Mouse (Mus musculus): ENCODE results near the gene Ptges3. TPM values are rescaled to one million over a fixed set of nuclear protein-coding genes. Genes with fewer than 3 reads are reported as not detected.

Gene Ptges3
- 495 and 513 TPM in 2 replicates for polyA plus RNA-seq (2016; fragmentation: Nextera tagmentation; extraction: Ambion mirVana)

- peak within 1 kb of the TSS; percentile 99 for H3K27ac ChIP-seq
- WGBS = under 1% methylated on average over 62 of the region's 72 CpGs
- no peaks in the 10 kb centered on the region for H3K27me3 ChIP-seq
- H3K9me3 ChIP-seq (replicated peaks) = no peaks in the 10 kb centered on the region
- H3K9ac ChIP-seq = peak within 1 kb of the TSS; percentile 94
- peak; percentile 94 for ATAC-seq (ENCODE audit: low FRiP score)
- peak within 1 kb of the TSS; percentile 73 for H3K4me3 ChIP-seq
- H3K4me1 ChIP-seq = peaks cover 19% of the 10 kb centered on the region
- peak within 1 kb of the TSS; percentile 82 for H3K4me2 ChIP-seq (replicated peaks)
- peaks cover 3% of the 10 kb centered on the region; the same call in 1 of the 2 replicates for H3K36me3 ChIP-seq
Measured at GRCm38 (mm10) chr10:128058601-128059151, at the start of gene Ptges3. Gene Ptges3, plus strand, starts transcription at chr10:128058954.

- no peak for ATAC-seq (ENCODE audit: low FRiP score)
- no peaks in the 10 kb centered on the region for H3K36me3 ChIP-seq
- H3K4me1 ChIP-seq = no peaks in the 10 kb centered on the region
- H3K4me2 ChIP-seq (replicated peaks) = no peak overlapping the region
- H3K27me3 ChIP-seq = no peaks in the 10 kb centered on the region
- 78% methylated on average over 5 of the region's 5 CpGs for WGBS
- H3K9ac ChIP-seq = no peak overlapping the region
- no peak overlapping the region for H3K4me3 ChIP-seq
- H3K27ac ChIP-seq = no peak overlapping the region
- H3K9me3 ChIP-seq (replicated peaks) = no peaks in the 10 kb centered on the region
Measured at GRCm38 (mm10) chr10:128009735-128010134, 49.0 kb upstream of the Ptges3 start.

- Histone ChIP-seq H3K27me3 (no peaks in the 10 kb centered on the region), H3K27ac (peak within 1 kb of the TSS; percentile 70), H3K9me3 (replicated peaks) (no peaks in the 10 kb centered on the region), H3K4me2 (replicated peaks) (peak within 1 kb of the TSS; percentile 65), H3K36me3 (peaks cover 6% of the 10 kb centered on the region), H3K4me1 (no peaks in the 10 kb centered on the region; the same call in 1 of the 2 replicates), H3K4me3 (peak within 1 kb of the TSS; percentile 66), H3K9ac (peak within 1 kb of the TSS; percentile 67)
- WGBS = 7% methylated on average over 31 of the region's 31 CpGs
- ATAC-seq (ENCODE audit: low FRiP score) = peak; percentile 95
Measured at GRCm38 (mm10) chr10:128015068-128015934, 43.5 kb upstream of the Ptges3 start, which contains the start of gene Prim1. Gene Prim1, plus strand, starts transcription at chr10:128015168.

- peaks cover 47% of the 10 kb centered on the region for H3K36me3 ChIP-seq
- H3K9ac ChIP-seq = no peak overlapping the region
- no peaks in the 10 kb centered on the region for H3K27me3 ChIP-seq
- H3K4me3 ChIP-seq = no peak overlapping the region
- H3K4me2 ChIP-seq (replicated peaks) = no peak overlapping the region
- no peaks in the 10 kb centered on the region for H3K9me3 ChIP-seq (replicated peaks)
- ATAC-seq (ENCODE audit: low FRiP score) = no peak
- H3K27ac ChIP-seq = no peak overlapping the region
- WGBS = 97% methylated on average over 5 of the region's 5 CpGs
- no peaks in the 10 kb centered on the region for H3K4me1 ChIP-seq
Measured at GRCm38 (mm10) chr10:128022196-128022595, 36.6 kb upstream of the Ptges3 start.

- Histone ChIP-seq H3K27me3 (no peaks in the 10 kb centered on the region), H3K27ac (no peak overlapping the region), H3K36me3 (peaks cover 45% of the 10 kb centered on the region), H3K4me2 (replicated peaks) (no peak overlapping the region), H3K4me3 (no peak overlapping the region), H3K9me3 (replicated peaks) (no peaks in the 10 kb centered on the region), H3K4me1 (no peaks in the 10 kb centered on the region), H3K9ac (no peak overlapping the region)
- WGBS = 95% methylated on average over 10 of the region's 10 CpGs
- no peak for ATAC-seq (ENCODE audit: low FRiP score)
Measured at GRCm38 (mm10) chr10:128023496-128023895, 35.3 kb upstream of the Ptges3 start.

GRCm38 (mm10) chr10:128029931-128030330 lies 28.8 kb upstream of the Ptges3 start:
- 95% methylated on average over 7 of the region's 7 CpGs for WGBS
- Histone ChIP-seq H3K27me3 (no peaks in the 10 kb centered on the region), H3K4me2 (replicated peaks) (no peak overlapping the region), H3K27ac (no peak overlapping the region), H3K4me3 (no peak overlapping the region), H3K9ac (no peak overlapping the region), H3K4me1 (peaks cover 4% of the 10 kb centered on the region), H3K9me3 (replicated peaks) (no peaks in the 10 kb centered on the region), H3K36me3 (peaks cover 24% of the 10 kb centered on the region)
- no peak for ATAC-seq (ENCODE audit: low FRiP score)

GRCm38 (mm10) chr10:128030860-128031259 lies 27.9 kb upstream of the Ptges3 start:
- no peak for ATAC-seq (ENCODE audit: low FRiP score)
- no peaks in the 10 kb centered on the region for H3K27me3 ChIP-seq
- H3K4me1 ChIP-seq = peaks cover 5% of the 10 kb centered on the region
- peaks cover 18% of the 10 kb centered on the region for H3K36me3 ChIP-seq
- H3K27ac ChIP-seq = no peak overlapping the region
- WGBS = 83% methylated on average over 2 of the region's 2 CpGs
- no peak overlapping the region for H3K9ac ChIP-seq
- H3K9me3 ChIP-seq (replicated peaks) = no peaks in the 10 kb centered on the region
- no peak overlapping the region for H3K4me3 ChIP-seq
- H3K4me2 ChIP-seq (replicated peaks) = no peak overlapping the region

- Histone ChIP-seq H3K4me3 (peak overlapping the region; percentile 93), H3K9ac (peak overlapping the region; percentile 97), H3K36me3 (peaks cover 37% of the 10 kb centered on the region), H3K27ac (peak overlapping the region; percentile 40; the same call in 1 of the 2 replicates), H3K4me2 (replicated peaks) (peak overlapping the region; percentile 90), H3K27me3 (no peaks in the 10 kb centered on the region), H3K4me1 (peaks cover 28% of the 10 kb centered on the region), H3K9me3 (replicated peaks) (no peaks in the 10 kb centered on the region)
- ATAC-seq (ENCODE audit: low FRiP score) = no peak
- WGBS = 9% methylated on average over 10 of the region's 10 CpGs
Measured at GRCm38 (mm10) chr10:128036746-128037425, 21.9 kb upstream of the Ptges3 start.

- Histone ChIP-seq H3K27me3 (no peaks in the 10 kb centered on the region), H3K4me1 (peaks cover 29% of the 10 kb centered on the region), H3K27ac (0 out of 2 replicates have a peak overlapping the region, but pooled peaks have one; percentile 7), H3K9ac (no peak overlapping the region), H3K4me3 (no peak overlapping the region), H3K9me3 (replicated peaks) (no peaks in the 10 kb centered on the region), H3K36me3 (peaks cover 44% of the 10 kb centered on the region), H3K4me2 (replicated peaks) (peak overlapping the region; percentile 22; the same call in 1 of the 2 replicates)
- WGBS = 84% methylated on average over 3 of the region's 3 CpGs
- no peak for ATAC-seq (ENCODE audit: low FRiP score)
Measured at GRCm38 (mm10) chr10:128037921-128038320, 20.8 kb upstream of the Ptges3 start.

GRCm38 (mm10) chr10:128039167-128039566 lies 19.6 kb upstream of the Ptges3 start:
- no peak overlapping the region for H3K9ac ChIP-seq

GRCm38 (mm10) chr10:128039858-128040257 lies 18.9 kb upstream of the Ptges3 start:
- no peaks in the 10 kb centered on the region for H3K9me3 ChIP-seq (replicated peaks)
- no peak for ATAC-seq (ENCODE audit: low FRiP score)
- no peak overlapping the region for H3K9ac ChIP-seq
- H3K27me3 ChIP-seq = no peaks in the 10 kb centered on the region
- no peak overlapping the region for H3K4me3 ChIP-seq
- H3K27ac ChIP-seq = no peak overlapping the region
- H3K4me2 ChIP-seq (replicated peaks) = no peak overlapping the region
- peaks cover 39% of the 10 kb centered on the region for H3K4me1 ChIP-seq
- peaks cover 63% of the 10 kb centered on the region for H3K36me3 ChIP-seq
- WGBS = 76% methylated on average over 3 of the region's 3 CpGs

More at GRCm38 (mm10) chr10:128039167-128039566, 19.6 kb upstream of the Ptges3 start:
- H3K27ac ChIP-seq = no peak overlapping the region
- H3K27me3 ChIP-seq = no peaks in the 10 kb centered on the region
- no peak overlapping the region for H3K4me2 ChIP-seq (replicated peaks)
- H3K9me3 ChIP-seq (replicated peaks) = no peaks in the 10 kb centered on the region
- no peak overlapping the region for H3K4me3 ChIP-seq
- peaks cover 38% of the 10 kb centered on the region for H3K4me1 ChIP-seq
- WGBS = 68% methylated on average over 5 of the region's 5 CpGs
- no peak for ATAC-seq (ENCODE audit: low FRiP score)
- peaks cover 57% of the 10 kb centered on the region for H3K36me3 ChIP-seq

GRCm38 (mm10) chr10:128040293-128040692 lies 18.5 kb upstream of the Ptges3 start:
- Histone ChIP-seq H3K9me3 (replicated peaks) (no peaks in the 10 kb centered on the region), H3K27ac (no peak overlapping the region), H3K36me3 (peaks cover 68% of the 10 kb centered on the region), H3K4me3 (no peak overlapping the region), H3K9ac (no peak overlapping the region), H3K4me1 (peaks cover 38% of the 10 kb centered on the region), H3K27me3 (no peaks in the 10 kb centered on the region), H3K4me2 (replicated peaks) (no peak overlapping the region)
- no peak for ATAC-seq (ENCODE audit: low FRiP score)
- WGBS = 92% methylated on average over 5 of the region's 5 CpGs
